Mouse (Mus musculus) embryo, embryonic 9.5 days (tissue): ENCODE measurements around the gene Phf21a.

Experiments
- DNase-seq: peaks from one replicate; pipeline ENCODE4 v3.0.0-alpha.2; 2017; ENCODE audit errors: extremely low spot score

Gene Phf21a

GRCm38 (mm10) chr2:92182146-92182756 is 89.3 kb downstream of the Phf21a start:
- peak; percentile 12 for DNase-seq

GRCm38 (mm10) chr2:92182981-92183501 is 90.1 kb downstream of the Phf21a start:
- peak; percentile 87 for DNase-seq

GRCm38 (mm10) chr2:92183613-92184076 is 90.7 kb downstream of the Phf21a start:
- DNase-seq = peak; percentile 95

GRCm38 (mm10) chr2:92184077-92184921 is 91.4 kb downstream of the Phf21a start:
- DNase-seq = peak; percentile 82

- peak; percentile 73 for DNase-seq
These were observed 92.3 kb downstream of the Phf21a start for GRCm38 (mm10) chr2:92185062-92185765.

- no peak for DNase-seq
These were observed 93.0 kb downstream of the Phf21a start for GRCm38 (mm10) chr2:92185766-92186450.

- DNase-seq = no peak
These were observed 94.1 kb downstream of the Phf21a start for GRCm38 (mm10) chr2:92187061-92187460.

- DNase-seq = no peak
These were observed 95.8 kb downstream of the Phf21a start for GRCm38 (mm10) chr2:92188744-92189143.

- no peak for DNase-seq
These were observed 98.0 kb downstream of the Phf21a start for GRCm38 (mm10) chr2:92190960-92191359.

- no peak for DNase-seq
These were observed 99.1 kb downstream of the Phf21a start for GRCm38 (mm10) chr2:92191826-92192581.

GRCm38 (mm10) chr2:92198126-92198525 is 105.2 kb downstream of the Phf21a start:
- DNase-seq = no peak

- DNase-seq = no peak
These were observed 105.8 kb downstream of the Phf21a start for GRCm38 (mm10) chr2:92198747-92199146.

GRCm38 (mm10) chr2:92199562-92200286 is 106.8 kb downstream of the Phf21a start:
- DNase-seq = no peak

GRCm38 (mm10) chr2:92202319-92203040 is 109.6 kb downstream of the Phf21a start:
- DNase-seq = no peak

- no peak for DNase-seq
These were observed 112.2 kb downstream of the Phf21a start for GRCm38 (mm10) chr2:92205010-92205639.

GRCm38 (mm10) chr2:92210409-92210808 is 117.5 kb downstream of the Phf21a start:
- DNase-seq = no peak

GRCm38 (mm10) chr2:92221431-92221830 is 128.5 kb downstream of the Phf21a start:
- DNase-seq = no peak

GRCm38 (mm10) chr2:92225592-92225991 is 132.7 kb downstream of the Phf21a start:
- no peak for DNase-seq

- DNase-seq = no peak
These were observed 137.1 kb downstream of the Phf21a start for GRCm38 (mm10) chr2:92229973-92230372.
